Mouse (Mus musculus) left cerebral cortex, postnatal 25 days (tissue): ENCODE measurements around the gene Ugt1a10. TPM values are rescaled to one million over a fixed set of nuclear protein-coding genes. Genes with fewer than 3 reads are reported as not detected.
A peak's percentile ranks its signal among the peaks of the same experiment; 100 is the strongest.
"Not testable (repeated sequence)": the region's sequence is repeated elsewhere in the genome, so short reads cannot be mapped to it uniquely, and the experiment has no call there.

ENCODE experiments used
- DNase-seq, 2 experiments: peaks; one replicate each; pipeline ENCODE4 v3.0.0; 2022; ENCODE audit warnings: low spot score in 2 of 2, mixed read lengths in 1 of 2
- intact Hi-C: fragments of 180-260 bp; cut with DNase I; formaldehyde crosslinking; loops from one replicate; pipeline ENCODE4 v1.15.1; 2025
- total RNA-seq, 2 experiments: library from RNA; stranded (reverse); gene quantifications; 2 replicates each; pipeline ENCODE4 v1.2.3; 2021

The Ugt1a10 gene
- total RNA-seq, 2 experiments from 2014 or later: not detected

DNA sequence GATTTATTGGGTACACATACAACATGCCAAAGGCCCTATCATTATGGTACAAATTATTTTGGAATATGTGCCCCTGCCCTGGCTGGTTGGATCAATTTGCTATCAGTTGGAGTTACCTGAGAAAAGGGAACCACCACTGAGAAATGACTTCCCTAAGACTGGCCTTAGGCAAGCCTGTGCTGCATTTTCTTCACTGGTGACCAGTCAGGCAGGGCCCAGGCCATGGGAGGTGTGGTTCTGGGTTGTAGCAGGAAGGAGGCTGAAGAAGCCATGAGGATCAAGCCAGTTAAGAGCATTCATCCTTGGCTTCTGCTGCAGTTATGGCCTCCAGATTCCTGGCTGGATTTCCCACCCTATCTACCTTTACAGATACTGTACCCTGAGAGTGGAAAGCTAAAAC lies 37.2 kb downstream of the Ugt1a10 start:
- intact Hi-C loops: no loop called here
- DNase-seq: no peak

DNA sequence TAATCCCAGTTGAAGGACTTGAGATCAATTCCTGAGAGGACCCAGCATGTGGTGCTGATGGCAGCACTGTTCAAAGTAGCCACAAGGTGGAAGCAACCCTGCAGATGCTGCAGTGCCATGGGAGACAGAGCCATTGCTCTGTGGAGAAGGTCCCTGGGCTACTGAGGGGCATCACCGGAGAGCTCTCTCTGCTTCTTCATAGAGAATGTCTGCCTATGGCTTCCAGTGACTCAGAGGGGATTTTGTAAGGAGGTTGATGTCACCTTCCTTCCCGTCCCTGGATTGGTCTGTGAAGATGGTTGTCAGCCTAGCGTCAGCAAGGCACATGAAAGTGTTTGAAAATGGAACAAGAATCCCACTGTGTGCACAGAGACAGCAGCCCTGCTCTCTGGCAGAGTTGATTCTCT lies 39.1 kb downstream of the Ugt1a10 start:
- peak in 1 of 2 experiments; percentile 1 for DNase-seq
- intact Hi-C loops: not testable (repeated sequence)

GRCm38 (mm10) chr1:88094941-88095492 lies 39.8 kb downstream of the Ugt1a10 start, which contains the start of gene Ugt1a7c:
Gene Ugt1a7c (plus strand): TSS chr1:88095062.
- intact Hi-C loops: no loop called here
- DNase-seq: peak in 1 of 2 experiments; percentile 2

DNA sequence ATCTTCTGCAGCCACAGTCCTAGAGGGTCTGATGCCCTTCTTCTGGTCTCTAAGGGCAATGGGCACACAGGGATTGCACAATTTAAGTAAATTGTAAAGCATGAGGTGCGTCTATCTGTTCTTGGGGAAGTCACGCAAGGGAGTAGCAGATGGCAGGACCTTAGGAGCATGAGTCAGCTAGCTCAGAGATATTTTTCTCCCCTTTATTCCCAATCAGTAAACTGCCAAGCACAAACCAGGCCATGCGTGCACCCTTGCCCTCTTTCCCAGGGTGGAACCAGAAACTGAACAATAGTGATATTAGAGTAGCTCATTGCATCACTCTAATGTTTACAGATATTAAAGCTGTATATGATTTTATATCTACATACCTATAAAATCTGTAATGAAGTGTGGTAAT lies 43.4 kb downstream of the Ugt1a10 start:
- intact Hi-C loops, DNase-seq: not testable (repeated sequence)

GRCm38 (mm10) chr1:88099691-88100090 lies 44.5 kb downstream of the Ugt1a10 start:
- DNase-seq, intact Hi-C loops: not testable (repeated sequence)

- DNase-seq, intact Hi-C loops: not testable (repeated sequence)
Measured at GRCm38 (mm10) chr1:88103019-88103418, 47.8 kb downstream of the Ugt1a10 start, which contains the start of gene Ugt1a6b. Gene Ugt1a6b (plus strand): TSS chr1:88103252.

GRCm38 (mm10) chr1:88103697-88104468 lies 48.7 kb downstream of the Ugt1a10 start:
- DNase-seq: peak in 1 of 2 experiments; percentile 8
- intact Hi-C loops: not testable (repeated sequence)

- intact Hi-C loops: no loop called here
- DNase-seq: no peak
Measured at GRCm38 (mm10) chr1:88104667-88105430, 49.7 kb downstream of the Ugt1a10 start.

DNA sequence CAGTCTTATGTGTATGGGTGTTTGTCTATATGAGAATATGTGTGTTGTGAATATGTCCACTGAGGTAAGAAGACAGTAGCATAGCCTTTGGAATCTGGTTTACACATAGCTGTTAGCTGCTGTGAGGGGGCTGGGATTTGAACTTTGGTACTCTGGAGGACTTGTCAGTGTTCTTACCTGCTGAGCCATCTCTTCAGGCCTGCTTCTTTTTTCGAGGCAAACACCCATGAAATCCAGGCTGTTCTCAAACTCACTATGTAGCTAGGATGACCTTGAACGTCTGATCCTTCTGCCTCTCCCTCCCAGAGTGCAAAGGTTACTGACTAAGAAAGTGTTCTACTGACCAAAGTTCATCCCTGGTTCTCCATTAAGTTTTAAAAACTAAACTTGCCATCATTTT lies 50.5 kb downstream of the Ugt1a10 start:
- DNase-seq: no peak
- intact Hi-C loops: no loop called here

- DNase-seq, intact Hi-C loops: not testable (repeated sequence)
Measured at GRCm38 (mm10) chr1:88109027-88109557, 53.9 kb downstream of the Ugt1a10 start.

DNA sequence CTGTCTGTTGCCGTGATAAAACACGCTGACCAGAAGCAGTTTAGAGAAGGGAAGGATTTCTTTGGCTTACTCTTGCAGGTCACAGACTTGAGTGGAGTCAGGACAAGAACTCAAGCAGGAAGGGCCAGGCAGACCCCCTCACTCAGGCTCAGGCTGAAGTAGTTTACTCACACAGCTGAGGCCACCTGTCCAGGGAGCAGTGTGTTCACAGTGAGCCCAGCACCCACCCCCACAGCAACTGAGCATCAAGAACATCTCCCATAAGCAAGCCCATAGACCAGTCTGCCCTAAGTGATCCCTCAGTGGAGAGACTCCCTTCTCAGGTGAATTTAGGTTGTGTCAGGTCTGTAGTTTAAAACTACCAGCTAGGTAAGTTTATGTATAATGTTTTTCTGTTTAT lies 54.4 kb downstream of the Ugt1a10 start:
- intact Hi-C loops, DNase-seq: not testable (repeated sequence)

- intact Hi-C loops: not testable (repeated sequence)
Measured at GRCm38 (mm10) chr1:88112769-88113168, 57.6 kb downstream of the Ugt1a10 start.

DNA sequence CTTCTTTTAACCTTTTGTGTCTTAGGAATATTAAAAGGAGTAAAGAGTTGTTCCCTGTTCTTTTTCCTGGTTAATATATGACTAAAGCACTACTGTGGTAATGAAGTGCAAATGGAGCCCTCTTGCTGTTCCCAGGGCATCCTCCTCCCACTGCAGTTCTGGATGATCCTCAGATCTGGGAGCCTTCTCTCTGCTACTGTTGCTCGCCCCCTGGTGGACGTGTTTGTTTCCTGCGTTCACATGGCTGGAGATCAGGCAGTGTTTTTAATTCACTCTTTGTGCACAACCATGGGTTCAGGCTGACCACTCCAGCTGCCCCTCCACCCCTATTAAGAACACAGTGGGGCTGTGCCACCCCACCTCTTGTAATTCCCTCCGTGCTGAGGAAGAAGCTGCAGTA lies 65.4 kb downstream of the Ugt1a10 start:
- DNase-seq, intact Hi-C loops: not testable (repeated sequence)

More at GRCm38 (mm10) chr1:88112769-88113168, 57.6 kb downstream of the Ugt1a10 start:
- DNase-seq: not testable (repeated sequence)

GRCm38 (mm10) chr1:88121521-88121920 lies 66.3 kb downstream of the Ugt1a10 start:
- DNase-seq, intact Hi-C loops: not testable (repeated sequence)

- DNase-seq, intact Hi-C loops: not testable (repeated sequence)
Measured at GRCm38 (mm10) chr1:88125827-88126360, 70.7 kb downstream of the Ugt1a10 start.

GRCm38 (mm10) chr1:88129091-88129490 lies 73.9 kb downstream of the Ugt1a10 start:
- intact Hi-C loops: not testable (repeated sequence)

DNA sequence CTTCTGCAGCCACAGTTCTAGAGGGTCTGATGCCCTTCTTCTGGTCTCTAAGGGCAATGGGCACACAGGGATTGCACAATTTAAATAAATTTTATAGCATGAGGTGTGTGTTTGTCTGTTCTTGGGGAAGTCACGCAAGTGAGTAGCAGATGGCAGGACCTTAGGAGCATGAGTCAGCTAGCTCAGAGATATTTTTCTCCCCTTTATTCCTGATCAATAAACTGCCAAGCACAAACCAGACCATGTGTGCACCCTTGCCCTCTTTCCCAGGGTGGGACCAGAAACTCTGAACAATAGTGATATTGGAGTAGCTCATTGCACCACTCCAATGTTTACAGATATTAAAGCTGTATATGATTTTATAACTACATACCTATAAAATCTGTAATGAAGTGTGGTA lies 75.0 kb downstream of the Ugt1a10 start:
- intact Hi-C loops, DNase-seq: not testable (repeated sequence)

More at GRCm38 (mm10) chr1:88129091-88129490, 73.9 kb downstream of the Ugt1a10 start:
- not testable (repeated sequence) for DNase-seq

DNA sequence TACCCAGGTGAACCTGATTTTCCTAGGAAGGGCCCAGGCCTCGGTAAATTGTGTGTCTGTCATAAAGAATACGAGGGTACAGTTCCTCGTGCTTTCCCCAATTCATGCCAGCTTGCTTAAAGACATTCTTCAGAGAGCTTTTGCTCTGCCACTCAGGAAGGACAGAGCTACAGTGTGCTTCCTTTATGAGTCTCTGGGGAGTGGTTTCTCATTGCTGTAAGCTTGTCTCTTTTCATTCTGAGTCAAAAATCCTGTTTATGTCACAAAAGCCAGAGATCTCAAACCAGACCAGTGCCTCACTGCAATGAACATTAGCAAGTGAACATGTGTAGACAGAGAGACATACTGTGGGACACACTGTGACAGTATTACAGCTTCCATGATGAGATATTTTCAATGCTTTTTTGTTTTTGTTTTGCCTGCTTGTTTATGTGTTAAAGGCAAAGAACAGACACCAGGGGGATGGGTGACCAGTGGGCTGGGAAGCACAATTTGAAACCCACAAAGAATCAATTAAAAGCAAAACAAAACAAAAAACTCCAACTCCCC lies 78.8 kb downstream of the Ugt1a10 start:
- intact Hi-C loops: no loop called here
- no peak for DNase-seq

GRCm38 (mm10) chr1:88134457-88135011 lies 79.3 kb downstream of the Ugt1a10 start, which contains the start of gene Ugt1a6a:
Gene Ugt1a6a (plus strand): TSS chr1:88134809.
- DNase-seq, intact Hi-C loops: not testable (repeated sequence)
